Mouse (Mus musculus) liver, adult (tissue): ENCODE results near the gene Crtap.
"Not testable (repeated sequence)": the region's sequence is repeated elsewhere in the genome, so short reads cannot be mapped to it uniquely, and the experiment has no call there.

ENCODE experiments used
- GATA4 ChIP-seq: IDR thresholded peaks from 2 replicates; pipeline ENCODE4 v1.6.1; 2014; ENCODE audit warnings: mild to moderate bottlenecking, low read length; ENCODE audit not compliant: insufficient replicate concordance

The Crtap gene

GRCm38 (mm10) chr9:114382936-114383710, 7.4 kb downstream of the Crtap start:
- no peak for TF ChIP-seq GATA4

DNA sequence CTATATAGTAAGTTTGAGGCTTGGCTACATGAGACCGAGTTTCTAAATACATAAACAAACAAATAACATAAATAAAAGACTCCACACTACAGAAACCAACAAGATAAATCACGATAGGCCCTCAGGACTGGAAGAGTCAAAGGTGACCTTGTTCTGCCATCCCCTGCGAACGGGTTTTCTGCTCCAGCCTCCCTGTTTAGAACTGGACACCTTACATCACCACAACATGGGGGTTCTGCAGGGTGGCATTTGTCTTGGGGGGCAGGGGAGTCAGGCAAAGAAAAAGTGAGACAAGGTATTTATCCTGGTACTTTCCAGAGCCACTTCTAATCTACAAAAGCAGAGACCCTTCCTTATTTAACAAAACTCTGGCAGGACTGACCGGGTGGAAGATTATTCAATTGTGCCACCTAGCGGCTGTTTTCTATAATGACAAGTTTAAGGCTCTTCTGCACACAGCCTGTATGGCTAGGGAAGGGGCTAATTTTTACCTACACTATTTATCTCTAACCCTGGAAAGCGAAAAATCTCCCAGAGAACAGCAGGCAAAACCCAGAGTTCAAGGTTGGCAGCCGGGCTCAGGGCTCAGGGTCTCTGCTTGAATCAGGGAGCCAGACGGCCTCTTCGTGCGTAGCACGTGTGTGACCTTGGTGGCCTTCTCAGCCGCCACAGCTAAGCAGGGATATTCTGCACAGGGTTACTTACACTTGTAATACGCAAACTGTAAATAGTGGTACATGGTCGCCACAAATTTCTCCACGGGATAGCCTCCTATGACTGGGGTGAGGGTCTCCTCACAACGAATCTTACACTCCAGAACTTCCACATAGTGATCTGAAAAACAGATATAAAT, 9.4 kb downstream of the Crtap start:
- no peak for TF ChIP-seq GATA4

GRCm38 (mm10) chr9:114379871-114380270, 10.6 kb downstream of the Crtap start:
- no peak for TF ChIP-seq GATA4

GRCm38 (mm10) chr9:114377168-114377567, 13.3 kb downstream of the Crtap start:
- no peak for TF ChIP-seq GATA4

GRCm38 (mm10) chr9:114375276-114375962, 15.1 kb downstream of the Crtap start:
- TF ChIP-seq GATA4 = no peak

DNA sequence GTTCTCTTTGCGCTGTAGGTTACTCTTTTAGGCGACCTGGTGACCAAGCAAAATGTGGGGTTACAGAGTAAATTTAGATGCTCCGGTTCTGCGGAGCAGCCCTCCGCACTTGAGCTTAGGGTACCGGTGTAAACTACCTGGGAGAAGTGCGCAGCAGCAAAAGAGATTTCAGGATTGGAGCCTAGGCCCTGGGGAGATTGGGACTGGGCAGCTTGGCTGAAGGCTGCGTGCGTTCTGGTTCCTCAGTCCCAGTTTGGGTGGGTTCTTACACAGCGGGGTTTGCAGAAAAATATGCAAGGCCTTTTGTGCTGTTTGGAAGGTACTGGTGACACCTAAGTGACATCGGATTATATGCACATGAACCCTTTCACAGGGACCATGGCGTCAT, 22.0 kb downstream of the Crtap start:
- no peak for TF ChIP-seq GATA4

- no peak for TF ChIP-seq GATA4
Measured at GRCm38 (mm10) chr9:114367783-114368470, 22.5 kb downstream of the Crtap start.

DNA sequence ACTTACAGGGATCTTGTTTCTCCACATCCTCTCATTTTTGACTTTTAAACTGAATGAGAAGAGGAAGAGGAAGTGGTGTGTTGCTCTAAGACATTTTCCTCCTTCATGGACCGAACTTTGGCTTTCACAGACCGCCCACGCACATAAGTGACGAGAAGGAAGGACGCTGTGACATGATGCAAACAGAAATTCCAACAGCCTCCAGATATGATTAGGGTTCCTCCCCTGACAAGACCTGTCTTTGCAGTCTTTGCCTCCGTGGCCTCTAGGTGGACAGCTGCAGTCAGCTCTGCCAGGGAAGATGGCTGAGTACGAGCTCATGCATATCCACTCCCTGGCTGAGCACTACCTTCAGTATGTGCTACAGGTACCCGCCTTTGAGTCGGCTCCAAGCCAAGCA, 60.6 kb downstream of the Crtap start, which contains the start of gene Bcl2a1c:
Bcl2a1c (plus strand) TSS at position 281 of the 400 bp plus-strand sequence.
- not testable (repeated sequence) for TF ChIP-seq GATA4

DNA sequence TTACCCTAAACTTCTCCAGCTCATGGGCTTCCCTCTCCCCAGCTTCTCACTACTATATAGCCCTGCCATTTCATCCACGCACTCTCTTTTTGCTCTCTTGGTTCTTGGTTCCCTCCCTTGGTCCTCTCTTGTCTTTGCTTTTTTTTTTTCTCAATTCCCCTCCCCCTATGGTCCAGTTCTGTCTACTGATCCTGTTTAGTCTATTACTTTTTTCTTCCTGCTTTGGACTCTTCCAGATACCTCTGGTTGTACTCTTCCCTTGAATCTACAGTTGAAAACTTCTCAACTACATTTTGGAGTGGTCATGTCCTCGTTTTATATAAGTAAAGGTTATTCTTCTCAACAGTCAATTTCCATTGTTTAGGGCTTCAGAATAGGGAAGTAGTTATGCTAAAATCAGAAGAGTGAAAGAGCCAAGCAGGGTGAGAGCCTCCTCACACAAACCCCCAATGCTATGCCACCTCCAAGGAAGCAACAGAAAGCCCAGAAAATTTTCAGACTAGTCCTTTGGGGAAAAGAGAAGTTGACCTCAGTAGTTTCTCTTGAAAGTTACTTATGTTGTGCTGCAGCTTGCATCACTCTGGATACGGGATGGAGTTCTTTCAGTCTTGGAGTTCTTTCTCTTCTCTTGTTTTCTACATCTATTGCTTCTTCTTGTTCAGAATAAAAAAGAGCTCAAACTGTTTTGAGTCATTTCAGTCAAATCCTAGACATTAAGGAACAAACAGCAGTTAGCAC, 64.3 kb downstream of the Crtap start:
- TF ChIP-seq GATA4 = no peak
